8 mouse cellular contexts compared by ENCODE assay signal in genomic region chr1:178406765-178407645, GRCm38 (mm10). TPM values are rescaled to one million over a fixed set of nuclear protein-coding genes. Genes with fewer than 3 reads are reported as not detected.
A peak's percentile ranks its signal among the peaks of the same experiment; 100 is the strongest.
DNase-seq lines count a peak whose midpoint lies in the region; ATAC-seq and TF ChIP-seq lines count a peak whose summit lies in the region.

No protein-coding gene starts in this region.

- WGBS in heart, embryonic 10.5 days = 67% methylated on average over 12 of the region's 12 CpGs
- WGBS in liver, embryonic 15.5 days (ENCODE audit: insufficient replicate concordance) = 58% methylated on average over 12 of the region's 12 CpGs

- H3K4me2 ChIP-seq in liver, embryonic 15.5 days = peak overlapping the region; percentile 76

- no peak for TF ChIP-seq POLR2A in bone marrow macrophage, adult 2 months (IDR thresholded peaks at IDR 0.05; ENCODE audit: borderline replicate concordance, low read depth, low read length)

- DNase-seq in heart, embryonic 10.5 days (ENCODE audit: low spot score) = no peak
- DNase-seq in heart, adult 8-10 months (ENCODE audit: low spot score) = no peak
- peak; percentile 14 for DNase-seq in heart, postnatal 4 days
- peak; percentile 16 for DNase-seq in thymus, postnatal 25 days
- no peak for DNase-seq in gastrocnemius, postnatal 10 days

- peak overlapping the region; percentile 98 for H3K9ac ChIP-seq in liver, embryonic 15.5 days

- 0 out of 2 replicates have a peak, but pooled peaks have one; percentile 0 for ATAC-seq in liver, embryonic 15.5 days (ENCODE audit: insufficient read depth)
- ATAC-seq in granulocyte monocyte progenitor cell, adult 5-6 weeks (replicated peaks; ENCODE audit: poor library complexity, severe bottlenecking) = no peak

- H3K36me3 ChIP-seq in heart, embryonic 10.5 days = no peaks in the 10 kb centered on the region
- H3K36me3 ChIP-seq in liver, embryonic 15.5 days (replicated peaks) = no peaks in the 10 kb centered on the region

- peak overlapping the region; percentile 71 for H3K4me3 ChIP-seq in heart, embryonic 10.5 days
- peak overlapping the region; percentile 97 for H3K4me3 ChIP-seq in bone marrow macrophage, adult 2 months (ENCODE audit: insufficient read depth, low read length)
- peak overlapping the region; percentile 84 for H3K4me3 ChIP-seq in liver, embryonic 15.5 days (replicated peaks)

- no peaks in the 10 kb centered on the region for H3K27me3 ChIP-seq in heart, embryonic 10.5 days (ENCODE audit: insufficient read depth, poor library complexity, severe bottlenecking)
- no peaks in the 10 kb centered on the region for H3K27me3 ChIP-seq in liver, embryonic 15.5 days

- TF ChIP-seq CTCF in bone marrow macrophage, adult 2 months (IDR thresholded peaks at IDR 0.05; ENCODE audit: low read depth, low read length) = no peak

- peaks cover 8% of the 10 kb centered on the region; the same call in 1 of the 2 replicates for H3K4me1 ChIP-seq in heart, embryonic 10.5 days
- H3K4me1 ChIP-seq in bone marrow macrophage, adult 2 months (ENCODE audit: control insufficient read depth, insufficient read depth, low read length) = no peaks in the 10 kb centered on the region; the same call in 1 of the 2 replicates
- H3K4me1 ChIP-seq in liver, embryonic 15.5 days (replicated peaks) = peaks cover 20% of the 10 kb centered on the region

- H3K27ac ChIP-seq in heart, embryonic 10.5 days = peak overlapping the region; percentile 100
- peak overlapping the region; percentile 99 for H3K27ac ChIP-seq in bone marrow macrophage, adult 2 months (ENCODE audit: insufficient read depth, low read depth, low read length)
- peak overlapping the region; percentile 98 for H3K27ac ChIP-seq in liver, embryonic 15.5 days (replicated peaks)

- H3K9me3 ChIP-seq in heart, embryonic 10.5 days = no peaks in the 10 kb centered on the region
- no peaks in the 10 kb centered on the region for H3K9me3 ChIP-seq in liver, embryonic 15.5 days (replicated peaks)

RNA-seq across cellular contexts. Expression of gene Efcab2, which starts 1.1 kb away (rescaled TPM):
- 9.7 and 12.9 TPM in 2 replicates for polyA plus RNA-seq in heart, embryonic 10.5 days (2016; fragmentation: Nextera tagmentation; extraction: Ambion mirVana)
- total RNA-seq in heart, adult 8-10 months (2022) = 100 to 1,000 TPM; 103 to 117 (median 111) TPM
- 1.7 and 4.1 TPM in 2 replicates for polyA plus RNA-seq in bone marrow macrophage, adult 2 months (2012; ENCODE audit: insufficient read depth, insufficient read length, missing spikeins)
- 10 to 100 TPM; 19.8 to 20.5 TPM for total RNA-seq in heart, postnatal 4 days (2021)
- 1.8 and 2.4 TPM in 2 replicates for polyA plus RNA-seq in liver, embryonic 15.5 days (2015; fragmentation: Nextera tagmentation; extraction: Ambion mirVana)
- total RNA-seq in granulocyte monocyte progenitor cell, adult 5-6 weeks (2014; fragmentation: Nextera tagmentation) = 3.1 TPM in 2 replicates
- 2.3 and 4.0 TPM in 2 replicates for total RNA-seq in granulocyte monocyte progenitor cell, adult 5-6 weeks (2017)
- total RNA-seq in gastrocnemius, postnatal 10 days (2021) = 10 to 100 TPM in 1 of 2 experiments, 1 to 10 TPM in 1; 4.8 to 10.0 TPM

Comparison
In these comparisons a context has a peak if more than half of its experiments do, and no peak if none do; other contexts are left out.
1. DNase-seq: peak in heart, postnatal 4 days (single experiment) and thymus, postnatal 25 days (single experiment); none in heart, embryonic 10.5 days (single experiment), heart, adult 8-10 months (single experiment) and gastrocnemius, postnatal 10 days (single experiment).
2. RNA of gene Efcab2, which starts 1.1 kb away (total RNA-seq): 103 to 117 TPM in heart, adult 8-10 months; 19.8 to 20.5 TPM in heart, postnatal 4 days, 4.8 to 10.0 TPM in gastrocnemius, postnatal 10 days and 2.3 to 4.0 TPM in granulocyte monocyte progenitor cell, adult 5-6 weeks; every median in the first group is over 4 times any median in the second.
3. Peak in every context shown above with its lines, with median percentiles within 50 percentile points of each other: H3K27ac ChIP-seq and H3K4me3 ChIP-seq.